Mouse (Mus musculus) embryonic facial prominence, embryonic 15.5 days (tissue): ENCODE data around the gene Rgcc. TPM values are rescaled to one million over a fixed set of nuclear protein-coding genes. Genes with fewer than 3 reads are reported as not detected.

Experiments
- ATAC-seq: fragments of 200-750 bp; cut with Nextera tagmentation; 2 replicates; pipeline ENCODE4 v1.8.0; 2017; ENCODE audit warnings: low read depth, moderate TSS enrichment; ENCODE audit not compliant: insufficient number of reproducible peaks, low FRiP score, low TSS enrichment
- H3K27ac ChIP-seq: fragments of 300-500 bp; sonication (generic); replicated peaks from 2 replicates; pipeline ENCODE4 v1.5.1; 2015; ENCODE audit warnings: mild to moderate bottlenecking, inconsistent platforms
- H3K27me3 ChIP-seq: fragments of 300-500 bp; sonication (generic); 2 replicates; pipeline ENCODE4 v1.6.1; 2015; ENCODE audit warnings: inconsistent platforms
- H3K36me3 ChIP-seq: fragments of 300-500 bp; sonication (generic); 2 replicates; pipeline ENCODE4 v1.6.1; 2015; ENCODE audit warnings: mild to moderate bottlenecking, inconsistent platforms
- H3K4me1 ChIP-seq: fragments of 300-500 bp; sonication (generic); 2 replicates; pipeline ENCODE4 v1.6.1; 2015; ENCODE audit warnings: inconsistent platforms
- H3K4me2 ChIP-seq: fragments of 300-500 bp; sonication (generic); replicated peaks from 2 replicates; pipeline ENCODE4 v1.6.1; 2015; ENCODE audit warnings: mild to moderate bottlenecking, inconsistent platforms
- H3K4me3 ChIP-seq: fragments of 300-500 bp; sonication (generic); replicated peaks from 2 replicates; pipeline ENCODE4 v1.5.1; 2015; ENCODE audit warnings: mild to moderate bottlenecking, inconsistent platforms
- H3K9ac ChIP-seq: fragments of 300-500 bp; sonication (generic); 2 replicates; pipeline ENCODE4 v1.6.1; 2015; ENCODE audit warnings: inconsistent platforms
- H3K9me3 ChIP-seq: fragments of 300-500 bp; sonication (generic); replicated peaks from 2 replicates; pipeline ENCODE4 v1.6.1; 2016; ENCODE audit warnings: inconsistent platforms
- WGBS: fragments of 180-500 bp; shearing (Covaris S2); methylation state at CpG from one replicate; pipeline ENCODE4 v1.1.7; 2015; 5-methylcytosine and 5-hydroxymethylcytosine counted together
- polyA plus RNA-seq: library from polyadenylated mRNA; unstranded; fragments of >200 nt; fragmentation: Nextera tagmentation; extraction: Ambion mirVana; gene quantifications from 2 replicates; pipeline ENCODE4 v1.2.1, GENCODE M21; 2015

Gene Rgcc
- polyA plus RNA-seq, 1 experiment from 2014 or later = 56.0 TPM

- H3K27ac ChIP-seq = peak overlapping the region; percentile 65
- H3K4me3 ChIP-seq = no peak overlapping the region
- 67% methylated on average over 12 of the region's 12 CpGs for WGBS
- H3K9ac ChIP-seq = no peak overlapping the region
- ATAC-seq = no peak
- no peaks in the 10 kb centered on the region for H3K36me3 ChIP-seq
- H3K9me3 ChIP-seq = no peaks in the 10 kb centered on the region
- H3K4me1 ChIP-seq = peaks cover 14% of the 10 kb centered on the region; the same call in 1 of the 2 replicates
- H3K27me3 ChIP-seq = no peaks in the 10 kb centered on the region
- no peak overlapping the region for H3K4me2 ChIP-seq
Observed at GRCm38 (mm10) chr14:79314245-79315010, 13.0 kb upstream of the Rgcc start.

GRCm38 (mm10) chr14:79313439-79314175, 12.2 kb upstream of the Rgcc start:
- 47% methylated on average over 8 of the region's 8 CpGs for WGBS
- ATAC-seq = no peak

GRCm38 (mm10) chr14:79312719-79313118, 11.3 kb upstream of the Rgcc start:
- H3K4me3 ChIP-seq = no peak overlapping the region
- H3K9ac ChIP-seq = no peak overlapping the region
- H3K4me2 ChIP-seq = no peak overlapping the region
- whole genome bisulfite sequencing = 64% methylated on average over 4 of the region's 4 CpGs
- H3K27me3 ChIP-seq = no peaks in the 10 kb centered on the region
- no peak overlapping the region for H3K27ac ChIP-seq
- ATAC-seq = no peak
- no peaks in the 10 kb centered on the region for H3K9me3 ChIP-seq
- no peaks in the 10 kb centered on the region for H3K36me3 ChIP-seq
- H3K4me1 ChIP-seq = peaks cover 14% of the 10 kb centered on the region; the same call in 1 of the 2 replicates

More at GRCm38 (mm10) chr14:79313439-79314175, 12.2 kb upstream of the Rgcc start:
- H3K9ac ChIP-seq = no peak overlapping the region
- H3K4me1 ChIP-seq = peaks cover 14% of the 10 kb centered on the region; the same call in 1 of the 2 replicates
- no peaks in the 10 kb centered on the region for H3K36me3 ChIP-seq
- H3K4me2 ChIP-seq = no peak overlapping the region
- no peak overlapping the region for H3K4me3 ChIP-seq
- H3K27me3 ChIP-seq = no peaks in the 10 kb centered on the region
- H3K27ac ChIP-seq = peak overlapping the region; percentile 65
- H3K9me3 ChIP-seq = no peaks in the 10 kb centered on the region

GRCm38 (mm10) chr14:79311918-79312454, 10.5 kb upstream of the Rgcc start:
- Histone ChIP-seq H3K9me3 (no peaks in the 10 kb centered on the region), H3K27ac (no peak overlapping the region), H3K4me2 (no peak overlapping the region), H3K27me3 (no peaks in the 10 kb centered on the region), H3K36me3 (no peaks in the 10 kb centered on the region), H3K4me1 (peaks cover 14% of the 10 kb centered on the region; the same call in 1 of the 2 replicates), H3K9ac (no peak overlapping the region), H3K4me3 (no peak overlapping the region)
- WGBS = 22% methylated on average over 4 of the region's 4 CpGs
- ATAC-seq = no peak; the same call in 1 of the 2 replicates

GRCm38 (mm10) chr14:79309115-79309514, 7.7 kb upstream of the Rgcc start:
- Histone ChIP-seq H3K4me2 (no peak overlapping the region), H3K36me3 (no peaks in the 10 kb centered on the region), H3K9ac (no peak overlapping the region), H3K27ac (no peak overlapping the region), H3K4me3 (no peak overlapping the region), H3K9me3 (no peaks in the 10 kb centered on the region), H3K27me3 (no peaks in the 10 kb centered on the region), H3K4me1 (peaks cover 11% of the 10 kb centered on the region; the same call in 1 of the 2 replicates)
- WGBS = 52% methylated on average over 4 of the region's 4 CpGs
- no peak for ATAC-seq

GRCm38 (mm10) chr14:79308364-79308763, 6.9 kb upstream of the Rgcc start:
- Histone ChIP-seq H3K27me3 (no peaks in the 10 kb centered on the region), H3K9ac (no peak overlapping the region), H3K9me3 (no peaks in the 10 kb centered on the region), H3K36me3 (no peaks in the 10 kb centered on the region), H3K4me3 (no peak overlapping the region), H3K4me1 (peaks cover 11% of the 10 kb centered on the region; the same call in 1 of the 2 replicates), H3K4me2 (no peak overlapping the region), H3K27ac (no peak overlapping the region)
- WGBS = 41% methylated on average over 4 of the region's 4 CpGs
- ATAC-seq = no peak

- Histone ChIP-seq H3K4me3 (no peak overlapping the region), H3K4me2 (no peak overlapping the region), H3K27ac (no peak overlapping the region), H3K27me3 (no peaks in the 10 kb centered on the region), H3K9ac (no peak overlapping the region), H3K9me3 (no peaks in the 10 kb centered on the region), H3K36me3 (no peaks in the 10 kb centered on the region), H3K4me1 (peaks cover 10% of the 10 kb centered on the region; the same call in 1 of the 2 replicates)
- ATAC-seq = no peak
- WGBS = 53% methylated on average over 5 of the region's 5 CpGs
Observed at GRCm38 (mm10) chr14:79307908-79308307, 6.5 kb upstream of the Rgcc start.

- Histone ChIP-seq H3K9me3 (no peaks in the 10 kb centered on the region), H3K4me3 (no peak overlapping the region), H3K27ac (no peak overlapping the region), H3K9ac (no peak overlapping the region), H3K36me3 (no peaks in the 10 kb centered on the region), H3K27me3 (no peaks in the 10 kb centered on the region), H3K4me2 (no peak overlapping the region), H3K4me1 (peaks cover 3% of the 10 kb centered on the region; the same call in 1 of the 2 replicates)
- no peak for ATAC-seq
- 83% methylated on average over 7 of the region's 7 CpGs for WGBS
Observed at GRCm38 (mm10) chr14:79307138-79307537, 5.7 kb upstream of the Rgcc start.

- H3K27me3 ChIP-seq = no peaks in the 10 kb centered on the region; the same call in 1 of the 2 replicates
- no peak overlapping the region for H3K27ac ChIP-seq
- no peak for ATAC-seq
- H3K9me3 ChIP-seq = no peaks in the 10 kb centered on the region
- 71% methylated on average over 6 of the region's 6 CpGs for WGBS
- H3K4me2 ChIP-seq = no peak overlapping the region
- H3K9ac ChIP-seq = no peak overlapping the region
- peaks cover 14% of the 10 kb centered on the region; the same call in 1 of the 2 replicates for H3K4me1 ChIP-seq
- H3K36me3 ChIP-seq = no peaks in the 10 kb centered on the region
- H3K4me3 ChIP-seq = no peak overlapping the region
Observed at GRCm38 (mm10) chr14:79304873-79305464, 3.5 kb upstream of the Rgcc start.

GRCm38 (mm10) chr14:79303150-79303549, 1.7 kb upstream of the Rgcc start:
- no peak overlapping the region for H3K4me3 ChIP-seq
- no peaks in the 10 kb centered on the region; the same call in 1 of the 2 replicates for H3K27me3 ChIP-seq
- WGBS = 85% methylated on average over 2 of the region's 2 CpGs
- no peak overlapping the region for H3K27ac ChIP-seq
- H3K4me1 ChIP-seq = peaks cover 14% of the 10 kb centered on the region; the same call in 1 of the 2 replicates
- no peak overlapping the region for H3K9ac ChIP-seq
- no peak for ATAC-seq
- H3K4me2 ChIP-seq = no peak overlapping the region
- no peaks in the 10 kb centered on the region for H3K36me3 ChIP-seq
- no peaks in the 10 kb centered on the region for H3K9me3 ChIP-seq
